Mouse (Mus musculus) kidney, embryonic 14.5 days (tissue): ENCODE data around the gene 2200002J24Rik. TPM values are rescaled to one million over a fixed set of nuclear protein-coding genes. Genes with fewer than 3 reads are reported as not detected.

Experiments used
- ATAC-seq: fragments of 200-750 bp; cut with Nextera tagmentation; 2 replicates; pipeline ENCODE4 v1.8.0; 2017; ENCODE audit warnings: moderate number of reproducible peaks, mild to moderate bottlenecking, moderate TSS enrichment, moderate library complexity; ENCODE audit not compliant: low FRiP score, low TSS enrichment
- H3K27ac ChIP-seq: fragments of 300-500 bp; sonication (generic); 2 replicates; pipeline ENCODE4 v1.5.1; 2014; ENCODE audit warnings: low read depth, mild to moderate bottlenecking, low read length, moderate library complexity, mixed read lengths
- H3K27me3 ChIP-seq: fragments of 300-500 bp; sonication (generic); 2 replicates; pipeline ENCODE4 v1.6.1; 2014; ENCODE audit warnings: mild to moderate bottlenecking, low read length; ENCODE audit not compliant: control insufficient read depth, insufficient read depth
- H3K36me3 ChIP-seq: fragments of 300-500 bp; sonication (generic); 2 replicates; pipeline ENCODE4 v1.6.1; 2014; ENCODE audit warnings: low read length, mixed read lengths; ENCODE audit not compliant: control insufficient read depth, insufficient read depth
- H3K4me1 ChIP-seq: fragments of 300-500 bp; sonication (generic); 2 replicates; pipeline ENCODE4 v1.6.1; 2014; ENCODE audit warnings: low read length, mixed read lengths; ENCODE audit not compliant: control insufficient read depth, insufficient read depth
- H3K4me2 ChIP-seq: fragments of 300-500 bp; sonication (generic); replicated peaks from 2 replicates; pipeline ENCODE4 v1.6.1; 2014; ENCODE audit warnings: low read depth, mild to moderate bottlenecking, low read length
- H3K4me3 ChIP-seq: fragments of 300-500 bp; sonication (generic); 2 replicates; pipeline ENCODE4 v1.5.1; 2014; ENCODE audit warnings: mild to moderate bottlenecking, low read length
- H3K9ac ChIP-seq: fragments of 300-500 bp; sonication (generic); 2 replicates; pipeline ENCODE4 v1.6.1; 2014; ENCODE audit warnings: low read depth, mild to moderate bottlenecking, low read length, moderate library complexity
- H3K9me3 ChIP-seq: fragments of 300-500 bp; sonication (generic); 2 replicates; pipeline ENCODE4 v1.6.1; 2016; ENCODE audit warnings: low read length; ENCODE audit not compliant: control insufficient read depth
- WGBS: fragments of 180-500 bp; shearing (Covaris S2); extraction: QIAGEN DNeasy Blood & Tissue Kit; methylation state at CpG from one replicate; pipeline ENCODE4 v1.1.7; 2014; 5-methylcytosine and 5-hydroxymethylcytosine counted together
- polyA plus RNA-seq: library from polyadenylated mRNA; unstranded; fragments of >200 nt; fragmentation: Nextera tagmentation; extraction: Ambion mirVana; gene quantifications from 2 replicates; pipeline ENCODE4 v1.2.1, GENCODE M21; 2014

Gene 2200002J24Rik
- not detected in 2 replicates for polyA plus RNA-seq

- H3K9ac ChIP-seq = no peak within 1 kb of the TSS
- no peak within 1 kb of the TSS for H3K4me3 ChIP-seq
- WGBS = 39% methylated on average over 9 of the region's 9 CpGs
- no peaks in the 10 kb centered on the region for H3K27me3 ChIP-seq
- H3K27ac ChIP-seq = no peak within 1 kb of the TSS
- H3K4me2 ChIP-seq = no peak within 1 kb of the TSS
- H3K9me3 ChIP-seq = no peaks in the 10 kb centered on the region
- ATAC-seq = no peak
- H3K4me1 ChIP-seq = no peaks in the 10 kb centered on the region
- H3K36me3 ChIP-seq = no peaks in the 10 kb centered on the region
These were observed at the start of gene 2200002J24Rik for GRCm38 (mm10) chr7:30698589-30698988. 2200002J24Rik (plus strand) TSS chr7:30698926.

GRCm38 (mm10) chr7:30649591-30650540 is 48.9 kb upstream of the 2200002J24Rik start, which contains the start of gene Rbm42:
Rbm42 (minus strand) TSS chr7:30650317.
- H3K27ac ChIP-seq = peak within 1 kb of the TSS; percentile 69; the same call in 1 of the 2 replicates
- H3K9me3 ChIP-seq = no peaks in the 10 kb centered on the region
- H3K4me1 ChIP-seq = 0 out of 2 replicates have a peak, but pooled peaks cover 7% of the 10 kb centered on the region
- H3K27me3 ChIP-seq = no peaks in the 10 kb centered on the region
- 1% methylated on average over 59 of the region's 59 CpGs for WGBS
- peak within 1 kb of the TSS; percentile 82 for H3K4me2 ChIP-seq
- peak within 1 kb of the TSS; percentile 94 for H3K9ac ChIP-seq
- peaks cover 56% of the 10 kb centered on the region for H3K36me3 ChIP-seq
- peak; percentile 100 for ATAC-seq
- H3K4me3 ChIP-seq = peak within 1 kb of the TSS; percentile 98

GRCm38 (mm10) chr7:30664529-30665200 is 34.1 kb upstream of the 2200002J24Rik start, which contains the start of gene Haus5:
Haus5 (minus strand) TSS chr7:30664994.
- no peak within 1 kb of the TSS; the same call in 1 of the 2 replicates for H3K27ac ChIP-seq
- H3K36me3 ChIP-seq = peaks cover 24% of the 10 kb centered on the region
- no peaks in the 10 kb centered on the region for H3K4me1 ChIP-seq
- H3K4me3 ChIP-seq = peak within 1 kb of the TSS; percentile 78
- peak; percentile 95 for ATAC-seq
- no peaks in the 10 kb centered on the region for H3K9me3 ChIP-seq
- H3K9ac ChIP-seq = peak within 1 kb of the TSS; percentile 77
- H3K27me3 ChIP-seq = no peaks in the 10 kb centered on the region
- H3K4me2 ChIP-seq = peak within 1 kb of the TSS; percentile 64
- under 1% methylated on average over 34 of the region's 34 CpGs for WGBS

- H3K36me3 ChIP-seq = peaks cover 18% of the 10 kb centered on the region
- peak overlapping the region; percentile 77; the same call in 1 of the 2 replicates for H3K9ac ChIP-seq
- no peak overlapping the region for H3K27ac ChIP-seq
- peak overlapping the region; percentile 78 for H3K4me3 ChIP-seq
- 8% methylated on average over 11 of the region's 11 CpGs for whole genome bisulfite sequencing
- H3K9me3 ChIP-seq = no peaks in the 10 kb centered on the region
- H3K4me2 ChIP-seq = peak overlapping the region; percentile 64
- H3K4me1 ChIP-seq = no peaks in the 10 kb centered on the region
- no peaks in the 10 kb centered on the region for H3K27me3 ChIP-seq
- ATAC-seq = peak; percentile 43; the same call in 1 of the 2 replicates
These were observed 33.4 kb upstream of the 2200002J24Rik start for GRCm38 (mm10) chr7:30665321-30665720.

GRCm38 (mm10) chr7:30669229-30669628 is 29.5 kb upstream of the 2200002J24Rik start:
- 16% methylated on average over 3 of the region's 3 CpGs for WGBS
- Histone ChIP-seq H3K4me3 (no peak overlapping the region), H3K36me3 (no peaks in the 10 kb centered on the region), H3K9ac (no peak overlapping the region), H3K27ac (no peak overlapping the region), H3K4me1 (no peaks in the 10 kb centered on the region), H3K27me3 (no peaks in the 10 kb centered on the region), H3K4me2 (no peak overlapping the region), H3K9me3 (no peaks in the 10 kb centered on the region)
- no peak for ATAC-seq

- no peak within 1 kb of the TSS for H3K27ac ChIP-seq
- ATAC-seq = no peak
- H3K4me3 ChIP-seq = no peak within 1 kb of the TSS
- no peaks in the 10 kb centered on the region for H3K36me3 ChIP-seq
- H3K9ac ChIP-seq = no peak within 1 kb of the TSS
- no peaks in the 10 kb centered on the region for H3K27me3 ChIP-seq
- H3K4me1 ChIP-seq = no peaks in the 10 kb centered on the region
- H3K9me3 ChIP-seq = no peaks in the 10 kb centered on the region
- WGBS = 62% methylated on average over 9 of the region's 9 CpGs
- no peak within 1 kb of the TSS for H3K4me2 ChIP-seq
These were observed 27.2 kb upstream of the 2200002J24Rik start, which contains the start of gene Pmis2 for GRCm38 (mm10) chr7:30671480-30671879. Pmis2 (minus strand) TSS chr7:30671605.

GRCm38 (mm10) chr7:30678263-30678975 is 20.3 kb upstream of the 2200002J24Rik start:
- Histone ChIP-seq H3K9me3 (no peaks in the 10 kb centered on the region), H3K27me3 (no peaks in the 10 kb centered on the region), H3K27ac (no peak overlapping the region), H3K4me2 (no peak overlapping the region), H3K4me1 (no peaks in the 10 kb centered on the region), H3K9ac (no peak overlapping the region), H3K36me3 (no peaks in the 10 kb centered on the region), H3K4me3 (no peak overlapping the region)
- 67% methylated on average over 5 of the region's 5 CpGs for WGBS
- no peak for ATAC-seq

GRCm38 (mm10) chr7:30681897-30682296 is 16.8 kb upstream of the 2200002J24Rik start:
- WGBS = 46% methylated on average over 5 of the region's 5 CpGs
- Histone ChIP-seq H3K9me3 (no peaks in the 10 kb centered on the region), H3K27ac (no peak overlapping the region), H3K9ac (no peak overlapping the region), H3K36me3 (no peaks in the 10 kb centered on the region), H3K4me3 (no peak overlapping the region), H3K4me2 (no peak overlapping the region), H3K4me1 (no peaks in the 10 kb centered on the region), H3K27me3 (no peaks in the 10 kb centered on the region)
- ATAC-seq = no peak
